Mouse (Mus musculus): Measurements from ENCODE around the gene Gm5662.
"Not testable (repeated sequence)": the region's sequence is repeated elsewhere in the genome, so short reads cannot be mapped to it uniquely, and the experiment has no call there.

The Gm5662 gene

GRCm38 (mm10) chr12:88274400-88274799 is at the start of gene Gm5662:
Gene Gm5662, minus strand, starts transcription at chr12:88274500.
- DNase-seq (ENCODE audit: low read depth, low spot score) = not testable (repeated sequence)

- DNase-seq (ENCODE audit: low read depth, low spot score) = not testable (repeated sequence)
These were observed 49.6 kb upstream of the Gm5662 start, which contains the start of gene Gm5039 for GRCm38 (mm10) chr12:88323926-88324325. Gene Gm5039, minus strand, starts transcription at chr12:88324026.

GRCm38 (mm10) chr12:88314556-88314955 is 40.3 kb upstream of the Gm5662 start:
- no peak for DNase-seq (ENCODE audit: low read depth, low spot score)

GRCm38 (mm10) chr12:88297171-88297570 is 22.9 kb upstream of the Gm5662 start:
- DNase-seq (ENCODE audit: low read depth, low spot score) = not testable (repeated sequence)

GRCm38 (mm10) chr12:88293082-88293481 is 18.8 kb upstream of the Gm5662 start:
- DNase-seq (ENCODE audit: low read depth, low spot score) = not testable (repeated sequence)

GRCm38 (mm10) chr12:88285224-88285623 is 10.9 kb upstream of the Gm5662 start:
- DNase-seq (ENCODE audit: low read depth, low spot score) = not testable (repeated sequence)

GRCm38 (mm10) chr12:88257241-88257640 is 17.1 kb downstream of the Gm5662 start:
- no peak for DNase-seq (ENCODE audit: low read depth, low spot score)

GRCm38 (mm10) chr12:88255917-88256316 is 18.4 kb downstream of the Gm5662 start:
- DNase-seq (ENCODE audit: low read depth, low spot score) = peak; percentile 19

- not testable (repeated sequence) for DNase-seq (ENCODE audit: low read depth, low spot score)
These were observed 24.3 kb downstream of the Gm5662 start, which contains the start of gene Gm8332 for GRCm38 (mm10) chr12:88250000-88250399. Gene Gm8332, minus strand, starts transcription at chr12:88250100.

GRCm38 (mm10) chr12:88245786-88246185 is 28.5 kb downstream of the Gm5662 start:
- not testable (repeated sequence) for DNase-seq (ENCODE audit: low read depth, low spot score)

GRCm38 (mm10) chr12:88242940-88243339 is 31.4 kb downstream of the Gm5662 start:
- DNase-seq (ENCODE audit: low read depth, low spot score) = peak; percentile 46

Data from R1 (cell line).